In the genomic region with DNA sequence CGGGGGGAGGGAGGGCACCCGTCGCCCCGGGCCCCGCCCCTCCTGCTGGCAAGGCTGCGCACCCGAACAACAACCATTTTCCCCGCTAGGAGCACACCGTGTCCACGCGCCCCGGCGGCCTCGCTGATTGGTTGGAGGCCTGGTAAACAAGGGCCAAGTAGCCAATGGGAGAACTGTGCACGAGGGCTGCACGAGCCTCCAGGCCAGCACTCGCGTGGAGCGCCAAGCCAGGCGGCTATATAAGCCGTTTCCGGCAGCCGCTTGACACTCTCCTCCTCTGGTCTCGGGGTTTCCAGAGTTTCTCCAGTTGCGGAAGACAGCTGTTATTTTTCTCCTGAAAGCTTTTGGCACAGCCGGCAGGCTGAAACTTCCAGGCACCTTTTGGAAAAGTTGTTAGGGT, we compare ENCODE assay signal across 8 mouse cellular contexts. TPM values are rescaled to one million over a fixed set of nuclear protein-coding genes. Genes with fewer than 3 reads are reported as not detected.
A peak's percentile ranks its signal among the peaks of the same experiment; 100 is the strongest.
DNase-seq lines count a peak whose midpoint lies in the region; ATAC-seq and TF ChIP-seq lines count a peak whose summit lies in the region.

TSS of gene Txnip (plus strand) at position 264 of the 400 bp plus-strand sequence.

- peak; percentile 96 for ATAC-seq in heart, embryonic 15.5 days (replicated peaks; ENCODE audit: insufficient number of reproducible peaks, insufficient read depth, low FRiP score, low read depth)
- peak; percentile 99 for ATAC-seq in liver, embryonic 14.5 days (ENCODE audit: insufficient read depth)
- peak; percentile 99 for ATAC-seq in neural tube, embryonic 11.5 days (ENCODE audit: insufficient read depth, low FRiP score, low TSS enrichment)
- peak; percentile 93 for ATAC-seq in stomach, postnatal 0 days (ENCODE audit: low FRiP score, low TSS enrichment)

- peak within 1 kb of the TSS; percentile 79 for H3K4me2 ChIP-seq in heart, embryonic 15.5 days
- peak within 1 kb of the TSS; percentile 99 for H3K4me2 ChIP-seq in liver, embryonic 14.5 days (ENCODE audit: low read depth)
- H3K4me2 ChIP-seq in neural tube, embryonic 11.5 days (ENCODE audit: low read depth): peak within 1 kb of the TSS; percentile 80
- H3K4me2 ChIP-seq in stomach, postnatal 0 days (replicated peaks; ENCODE audit: low read depth): peak within 1 kb of the TSS; percentile 78

- DNase-seq in CD8-positive naive resting alpha-beta T cell, adult 2 months (ENCODE audit: low read depth in 2 of 2, low spot score in 2 of 2): peak; percentile 99
- DNase-seq in c-Kit-positive CD71-negative TER-119-negative erythroid progenitor cells, embryonic 14.5 days (ENCODE audit: low read depth): peak; percentile 99
- DNase-seq in forebrain, embryonic 10.5 days (ENCODE audit: extremely low spot score, low spot score): peak; percentile 99
- DNase-seq in kidney, postnatal 25 days: peak; percentile 100
- peak; percentile 98 to 99 (median 99) for DNase-seq in liver, embryonic 14.5 days (ENCODE audit: low read depth in 3 of 3, low spot score in 3 of 3)
- peak; percentile 99 for DNase-seq in neural tube, embryonic 11.5 days (ENCODE audit: low spot score)
- DNase-seq in stomach, postnatal 0 days (ENCODE audit: low spot score): peak; percentile 100

- peak within 1 kb of the TSS; percentile 88 for H3K27ac ChIP-seq in forebrain, embryonic 10.5 days
- H3K27ac ChIP-seq in heart, embryonic 15.5 days: peak within 1 kb of the TSS; percentile 97
- peak within 1 kb of the TSS; percentile 90 for H3K27ac ChIP-seq in liver, embryonic 14.5 days
- no peak within 1 kb of the TSS for H3K27ac ChIP-seq in neural tube, embryonic 11.5 days (ENCODE audit: low read depth, low read length)
- peak within 1 kb of the TSS; percentile 99 for H3K27ac ChIP-seq in stomach, postnatal 0 days (replicated peaks)

- no peaks in the 10 kb centered on the region for H3K27me3 ChIP-seq in forebrain, embryonic 10.5 days (ENCODE audit: poor library complexity, severe bottlenecking)
- no peaks in the 10 kb centered on the region for H3K27me3 ChIP-seq in heart, embryonic 15.5 days
- H3K27me3 ChIP-seq in liver, embryonic 14.5 days (ENCODE audit: control insufficient read depth, insufficient read depth, low read length): no peaks in the 10 kb centered on the region
- no peaks in the 10 kb centered on the region for H3K27me3 ChIP-seq in neural tube, embryonic 11.5 days (ENCODE audit: control insufficient read depth, insufficient read depth, low read length)
- no peaks in the 10 kb centered on the region for H3K27me3 ChIP-seq in stomach, postnatal 0 days (ENCODE audit: control insufficient read depth, insufficient read depth, low read length)

- peaks cover 60% of the 10 kb centered on the region for H3K4me1 ChIP-seq in forebrain, embryonic 10.5 days
- H3K4me1 ChIP-seq in heart, embryonic 15.5 days (replicated peaks): peaks cover 40% of the 10 kb centered on the region
- H3K4me1 ChIP-seq in liver, embryonic 14.5 days (replicated peaks; ENCODE audit: control insufficient read depth in 2 of 2, insufficient read depth in 2 of 2, low read length in 1 of 2): peaks cover 10 to 15% of the 10 kb centered on the region in 2 experiments
- H3K4me1 ChIP-seq in neural tube, embryonic 11.5 days (ENCODE audit: control insufficient read depth, insufficient read depth, low read length): peaks cover 20% of the 10 kb centered on the region
- peaks cover 7% of the 10 kb centered on the region; the same call in 1 of the 2 replicates for H3K4me1 ChIP-seq in stomach, postnatal 0 days (replicated peaks; ENCODE audit: control insufficient read depth, insufficient read depth)

- H3K9ac ChIP-seq in heart, embryonic 15.5 days: peak within 1 kb of the TSS; percentile 90
- peak within 1 kb of the TSS; percentile 97 for H3K9ac ChIP-seq in liver, embryonic 14.5 days (replicated peaks)
- peak within 1 kb of the TSS; percentile 72 for H3K9ac ChIP-seq in neural tube, embryonic 11.5 days (ENCODE audit: low read length)
- H3K9ac ChIP-seq in stomach, postnatal 0 days (ENCODE audit: low read length): peak within 1 kb of the TSS; percentile 100

- H3K36me3 ChIP-seq in forebrain, embryonic 10.5 days (replicated peaks): peaks cover 25% of the 10 kb centered on the region
- H3K36me3 ChIP-seq in heart, embryonic 15.5 days: peaks cover 20% of the 10 kb centered on the region
- peaks cover 15% of the 10 kb centered on the region for H3K36me3 ChIP-seq in liver, embryonic 14.5 days (replicated peaks; ENCODE audit: control insufficient read depth, insufficient read depth, low read depth)
- H3K36me3 ChIP-seq in neural tube, embryonic 11.5 days (ENCODE audit: control insufficient read depth, insufficient read depth, low read length): peaks cover 6% of the 10 kb centered on the region
- H3K36me3 ChIP-seq in stomach, postnatal 0 days (ENCODE audit: control insufficient read depth, insufficient read depth, low read length): peaks cover 23% of the 10 kb centered on the region

- no peaks in the 10 kb centered on the region for H3K9me3 ChIP-seq in forebrain, embryonic 10.5 days
- H3K9me3 ChIP-seq in heart, embryonic 15.5 days (replicated peaks): no peaks in the 10 kb centered on the region
- no peaks in the 10 kb centered on the region for H3K9me3 ChIP-seq in liver, embryonic 14.5 days (ENCODE audit: control insufficient read depth, low read length)
- no peaks in the 10 kb centered on the region for H3K9me3 ChIP-seq in neural tube, embryonic 11.5 days (ENCODE audit: control insufficient read depth, low read length)
- H3K9me3 ChIP-seq in stomach, postnatal 0 days (ENCODE audit: control insufficient read depth, low read length): no peaks in the 10 kb centered on the region

- WGBS in forebrain, embryonic 10.5 days: under 1% methylated on average over 26 of the region's 26 CpGs
- under 1% methylated on average over 26 of the region's 26 CpGs for WGBS in heart, embryonic 15.5 days
- under 1% methylated on average over 26 of the region's 26 CpGs for WGBS in liver, embryonic 14.5 days (ENCODE audit: insufficient replicate concordance)
- WGBS in neural tube, embryonic 11.5 days: 0% methylated on average over 26 of the region's 26 CpGs
- WGBS in stomach, postnatal 0 days: under 1% methylated on average over 23 of the region's 26 CpGs

- peak; percentile 83 for TF ChIP-seq CTCF in liver, embryonic 14.5 days (IDR thresholded peaks at IDR 0.05; ENCODE audit: low read depth)
- TF ChIP-seq CTCF in stomach, postnatal 0 days (IDR thresholded peaks at IDR 0.05; ENCODE audit: low read depth): peak; percentile 65

- H3K4me3 ChIP-seq in forebrain, embryonic 10.5 days: peak within 1 kb of the TSS; percentile 69
- H3K4me3 ChIP-seq in heart, embryonic 15.5 days: peak within 1 kb of the TSS; percentile 73
- H3K4me3 ChIP-seq in liver, embryonic 14.5 days (ENCODE audit: insufficient read depth in 1 of 2, low read depth in 2 of 2, low read length in 2 of 2): peak within 1 kb of the TSS; percentile 89 to 99
- H3K4me3 ChIP-seq in neural tube, embryonic 11.5 days (ENCODE audit: low read depth, low read length): peak within 1 kb of the TSS; percentile 77
- H3K4me3 ChIP-seq in stomach, postnatal 0 days (ENCODE audit: low read depth, low read length): peak within 1 kb of the TSS; percentile 93

- peak; percentile 65; the same call in 1 of the 2 replicates for TF ChIP-seq EP300 in liver, embryonic 14.5 days (IDR thresholded peaks at IDR 0.05; ENCODE audit: low read depth)
- peak; percentile 96 for TF ChIP-seq EP300 in stomach, postnatal 0 days (optimal IDR thresholded peaks at IDR 0.05)

RNA-seq across cellular contexts. Expression of gene Txnip, which starts in this region (rescaled TPM):
- polyA plus RNA-seq in forebrain, embryonic 10.5 days (2016; fragmentation: Nextera tagmentation; extraction: Ambion mirVana): 26.8 and 27.9 TPM in 2 replicates
- 206 and 208 TPM in 2 replicates for polyA plus RNA-seq in heart, embryonic 15.5 days (2015; fragmentation: Nextera tagmentation; extraction: Ambion mirVana)
- polyA plus RNA-seq in liver, embryonic 14.5 days (2012; rRNA removed): 33.2 and 42.8 TPM in 2 replicates
- 31.9 and 32.5 TPM in 2 replicates for polyA plus RNA-seq in liver, embryonic 14.5 days (2014; fragmentation: Nextera tagmentation; extraction: Ambion mirVana)
- polyA plus RNA-seq in neural tube, embryonic 11.5 days (2014; fragmentation: Nextera tagmentation; extraction: Ambion mirVana): 50.4 and 62.7 TPM in 2 replicates
- polyA plus RNA-seq in stomach, postnatal 0 days (2015; fragmentation: Nextera tagmentation; extraction: Ambion mirVana): 273 and 276 TPM in 2 replicates
